Mouse (Mus musculus) brown adipose tissue, adult 24 weeks (tissue): ENCODE data around the gene Myrfl. TPM values are rescaled to one million over a fixed set of nuclear protein-coding genes. Genes with fewer than 3 reads are reported as not detected.

Experiments used
- H3K27ac ChIP-seq: fragments of 200-500 bp; replicated peaks from 2 replicates; pipeline ENCODE4 v1.5.1; 2012; ENCODE audit warnings: low read depth, mild to moderate bottlenecking, low read length
- H3K4me1 ChIP-seq: fragments of 200-500 bp; 2 replicates; pipeline ENCODE4 v1.6.1; 2012; ENCODE audit warnings: low read length, mixed read lengths; ENCODE audit not compliant: control insufficient read depth, insufficient read depth, insufficient read length
- H3K4me3 ChIP-seq: fragments of 200-500 bp; 2 replicates; pipeline ENCODE4 v1.5.1; 2012; ENCODE audit warnings: low read depth, mild to moderate bottlenecking, low read length, moderate library complexity; ENCODE audit not compliant: insufficient read depth
- polyA plus RNA-seq: library from polyadenylated mRNA; stranded (reverse); fragments of >200 nt; gene quantifications from 2 replicates; pipeline ENCODE4 v1.2.4, GENCODE M21; 2012; ENCODE audit not compliant: missing spikeins, insufficient read depth, insufficient read length

Myrfl gene
- polyA plus RNA-seq, 1 experiment = not detected

- H3K4me3 ChIP-seq = no peak overlapping the region
- no peak overlapping the region for H3K27ac ChIP-seq
- H3K4me1 ChIP-seq = no peaks in the 10 kb centered on the region
Measured at GRCm38 (mm10) chr10:116921416-116921815, 24.7 kb upstream of the Myrfl start.

- H3K27ac ChIP-seq = no peak overlapping the region
- no peak overlapping the region for H3K4me3 ChIP-seq
- no peaks in the 10 kb centered on the region for H3K4me1 ChIP-seq
Measured at GRCm38 (mm10) chr10:116920641-116921040, 23.9 kb upstream of the Myrfl start.

GRCm38 (mm10) chr10:116919368-116920317, 22.9 kb upstream of the Myrfl start:
- H3K4me3 ChIP-seq = no peak overlapping the region
- H3K4me1 ChIP-seq = no peaks in the 10 kb centered on the region
- H3K27ac ChIP-seq = no peak overlapping the region

GRCm38 (mm10) chr10:116916581-116916980, 19.9 kb upstream of the Myrfl start:
- H3K4me3 ChIP-seq = no peak overlapping the region
- H3K27ac ChIP-seq = no peak overlapping the region
- no peaks in the 10 kb centered on the region for H3K4me1 ChIP-seq

- no peak overlapping the region for H3K27ac ChIP-seq
- H3K4me3 ChIP-seq = no peak overlapping the region
- no peaks in the 10 kb centered on the region for H3K4me1 ChIP-seq
Measured at GRCm38 (mm10) chr10:116915286-116915685, 18.6 kb upstream of the Myrfl start.

- no peak overlapping the region for H3K27ac ChIP-seq
- no peak overlapping the region for H3K4me3 ChIP-seq
- H3K4me1 ChIP-seq = no peaks in the 10 kb centered on the region
Measured at GRCm38 (mm10) chr10:116914586-116914985, 17.9 kb upstream of the Myrfl start.

- no peak overlapping the region for H3K27ac ChIP-seq
- H3K4me3 ChIP-seq = no peak overlapping the region
- no peaks in the 10 kb centered on the region for H3K4me1 ChIP-seq
Measured at GRCm38 (mm10) chr10:116913647-116914273, 17.0 kb upstream of the Myrfl start.

GRCm38 (mm10) chr10:116912850-116913249, 16.1 kb upstream of the Myrfl start:
- Histone ChIP-seq H3K4me1 (no peaks in the 10 kb centered on the region), H3K4me3 (no peak overlapping the region)

GRCm38 (mm10) chr10:116908901-116909642, 12.4 kb upstream of the Myrfl start:
- no peak overlapping the region for H3K27ac ChIP-seq
- no peaks in the 10 kb centered on the region for H3K4me1 ChIP-seq
- no peak overlapping the region for H3K4me3 ChIP-seq

More at GRCm38 (mm10) chr10:116912850-116913249, 16.1 kb upstream of the Myrfl start:
- no peak overlapping the region for H3K27ac ChIP-seq

- Histone ChIP-seq H3K4me3 (no peak overlapping the region), H3K27ac (no peak overlapping the region), H3K4me1 (no peaks in the 10 kb centered on the region)
Measured at GRCm38 (mm10) chr10:116906794-116907193, 10.1 kb upstream of the Myrfl start.

GRCm38 (mm10) chr10:116904503-116904908, 7.8 kb upstream of the Myrfl start:
- Histone ChIP-seq H3K4me1 (no peaks in the 10 kb centered on the region), H3K4me3 (no peak overlapping the region), H3K27ac (no peak overlapping the region)

GRCm38 (mm10) chr10:116895108-116895833, 1.4 kb downstream of the Myrfl start:
- H3K4me1 ChIP-seq = no peaks in the 10 kb centered on the region
- no peak overlapping the region for H3K27ac ChIP-seq
- H3K4me3 ChIP-seq = no peak overlapping the region

GRCm38 (mm10) chr10:116894540-116894939, 2.2 kb downstream of the Myrfl start:
- Histone ChIP-seq H3K4me3 (no peak overlapping the region), H3K4me1 (no peaks in the 10 kb centered on the region), H3K27ac (no peak overlapping the region)

GRCm38 (mm10) chr10:116893753-116894152, 3.0 kb downstream of the Myrfl start:
- no peak overlapping the region for H3K27ac ChIP-seq
- no peaks in the 10 kb centered on the region for H3K4me1 ChIP-seq
- no peak overlapping the region for H3K4me3 ChIP-seq

- no peak overlapping the region for H3K27ac ChIP-seq
- no peaks in the 10 kb centered on the region for H3K4me1 ChIP-seq
- H3K4me3 ChIP-seq = no peak overlapping the region
Measured at GRCm38 (mm10) chr10:116890587-116890986, 6.1 kb downstream of the Myrfl start.
